Mouse (Mus musculus) monocyte, adult 5-6 weeks (primary cell): ENCODE measurements around the gene Them5. TPM values are rescaled to one million over a fixed set of nuclear protein-coding genes. Genes with fewer than 3 reads are reported as not detected.

Experiments
- ATAC-seq: fragments of 153-309, 156-312 bp; replicated peaks from 2 replicates; pipeline ENCODE4 v1.8.0; 2017; ENCODE audit warnings: mild to moderate bottlenecking; ENCODE audit not compliant: low TSS enrichment, insufficient number of reproducible peaks, severe bottlenecking, poor library complexity, low FRiP score
- total RNA-seq: library from RNA; stranded (forward); fragments of 200-1000, 200-491, 200-594 nt; gene quantifications from 3 replicates; pipeline ENCODE4 v1.2.3, GENCODE M21; 2017

Them5 gene
- total RNA-seq, 1 experiment from 2014 or later: not detected

GRCm38 (mm10) chr3:94393049-94393448, 51.1 kb downstream of the Them5 start:
- no peak for ATAC-seq

- ATAC-seq: no peak
Observed at GRCm38 (mm10) chr3:94396336-94396735, 54.4 kb downstream of the Them5 start.

- no peak for ATAC-seq
Observed at GRCm38 (mm10) chr3:94396851-94397250, 55.0 kb downstream of the Them5 start.

Other genes starting within 250 kb of the Them5 start
- gene Gm10696, start 163.9 kb upstream of the Them5 start, total RNA-seq: not detected in 3 replicates
- gene Gm5286, start 145.4 kb upstream of the Them5 start, total RNA-seq: not detected in 3 replicates
- not detected in 3 replicates for gene Gm4778, start 78.1 kb upstream of the Them5 start, total RNA-seq
- 1.9 to 5.4 TPM (median 3.7 TPM) in 3 replicates for gene Them4, start 32.0 kb upstream of the Them5 start, total RNA-seq
- not detected in 3 replicates for gene C2cd4d, start 20.3 kb downstream of the Them5 start, total RNA-seq
- 0.38 TPM in 1 of 3 replicates, not detected in the others for gene Rorc, start 30.7 kb downstream of the Them5 start, total RNA-seq
- gene Lingo4, start 56.4 kb downstream of the Them5 start, total RNA-seq: not detected in 3 replicates
- gene Tdrkh, start 71.2 kb downstream of the Them5 start, total RNA-seq: 1.2 to 4.4 TPM (median 2.8 TPM) in 3 replicates
- 54.6 to 77.8 TPM (median 70.4 TPM) in 3 replicates for gene Mrpl9, start 101.2 kb downstream of the Them5 start, total RNA-seq
- gene Oaz3, start 101.8 kb downstream of the Them5 start, total RNA-seq: 0.43 TPM in 1 of 3 replicates, not detected in the others
- gene Celf3, start 136.2 kb downstream of the Them5 start, total RNA-seq: 0.19 TPM in 1 of 3 replicates, not detected in the others
- gene Riiad1, start 138.2 kb downstream of the Them5 start, total RNA-seq: 1.8 to 2.2 TPM in 2 of 3 replicates, not detected in the other
- 28.7 to 47.9 TPM (median 47.5 TPM) in 3 replicates for gene Snx27, start 240.6 kb downstream of the Them5 start, total RNA-seq